Mouse (Mus musculus): Measurements from ENCODE around the gene Slc36a1. TPM values are rescaled to one million over a fixed set of nuclear protein-coding genes. Genes with fewer than 3 reads are reported as not detected.

Slc36a1 gene
- total RNA-seq, 2 experiments from 2014 or later = 57.9 to 68.4 TPM

GRCm38 (mm10) chr11:55265647-55266046 lies 61.5 kb downstream of the Slc36a1 start:
- peak in 1 of 2 experiments; percentile 29 for DNase-seq (ENCODE audit: low spot score in 2 of 2)

GRCm38 (mm10) chr11:55268580-55268979 lies 64.4 kb downstream of the Slc36a1 start:
- peak in 1 of 2 experiments; percentile 36 for DNase-seq (ENCODE audit: low spot score in 2 of 2)

GRCm38 (mm10) chr11:55274756-55275155 lies 70.6 kb downstream of the Slc36a1 start:
- peak in 1 of 2 experiments; percentile 11 for DNase-seq (ENCODE audit: low spot score in 2 of 2)

Other genes with a start within 250 kb of the Slc36a1 start
- 10 to 100 TPM; 35.2 to 39.0 TPM for gene Tnip1, start 241.4 kb upstream of the Slc36a1 start, total RNA-seq (2021)
- 10 to 100 TPM; 89.8 to 97.0 TPM for gene Anxa6, start 170.9 kb upstream of the Slc36a1 start, total RNA-seq (2021)
- gene Ccdc69, start 126.2 kb upstream of the Slc36a1 start, total RNA-seq (2021) = under 1 TPM in 1 of 2 experiments, not detected in 1; 0.54 TPM
- gene Gm2a, start 106.2 kb upstream of the Slc36a1 start, total RNA-seq (2021) = 10 to 100 TPM; 30.7 to 32.3 TPM
- not detected for gene Slc36a3, start 52.6 kb upstream of the Slc36a1 start, total RNA-seq (2021)
- gene Slc36a2, start 19.3 kb upstream of the Slc36a1 start, total RNA-seq (2021) = under 1 TPM in 1 of 2 experiments, not detected in 1; 0.23 TPM
- gene Fat2, start 132.2 kb downstream of the Slc36a1 start, total RNA-seq (2021) = under 1 TPM; 0.25 to 0.27 TPM
- 100 to 1,000 TPM; 251 to 284 TPM for gene Sparc, start 218.8 kb downstream of the Slc36a1 start, total RNA-seq (2021)